Mouse (Mus musculus): ENCODE data around the gene Gm10320.

The Gm10320 gene

GRCm38 (mm10) chr13:98491909-98492308 is at the start of gene Gm10320:
Gm10320 (minus strand) TSS chr13:98492001.
- no peak for DNase-seq

DNA sequence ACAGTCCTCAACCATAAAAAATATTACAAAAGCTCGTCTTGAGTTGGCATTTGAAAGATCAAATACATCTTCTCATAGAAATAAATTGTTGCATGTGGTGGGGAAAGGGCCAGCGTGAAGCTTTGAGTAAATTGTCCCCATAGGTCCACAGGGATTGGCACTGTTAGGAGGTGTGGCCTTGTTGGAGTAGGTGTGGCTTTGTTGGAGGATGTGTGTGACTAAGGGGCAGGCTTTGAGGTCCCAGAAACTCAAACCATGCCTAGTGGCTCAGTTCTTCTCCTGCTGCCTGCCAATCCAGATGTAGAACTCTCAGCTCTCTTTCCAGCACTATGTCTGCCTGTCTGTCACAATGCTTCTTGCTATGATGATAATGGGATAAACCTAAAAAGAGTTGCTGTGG is 49.8 kb upstream of the Gm10320 start:
- DNase-seq = no peak

- DNase-seq = no peak
Measured at GRCm38 (mm10) chr13:98540206-98540605, 48.4 kb upstream of the Gm10320 start.

GRCm38 (mm10) chr13:98539311-98539710 is 47.5 kb upstream of the Gm10320 start:
- peak; percentile 26 for DNase-seq

DNA sequence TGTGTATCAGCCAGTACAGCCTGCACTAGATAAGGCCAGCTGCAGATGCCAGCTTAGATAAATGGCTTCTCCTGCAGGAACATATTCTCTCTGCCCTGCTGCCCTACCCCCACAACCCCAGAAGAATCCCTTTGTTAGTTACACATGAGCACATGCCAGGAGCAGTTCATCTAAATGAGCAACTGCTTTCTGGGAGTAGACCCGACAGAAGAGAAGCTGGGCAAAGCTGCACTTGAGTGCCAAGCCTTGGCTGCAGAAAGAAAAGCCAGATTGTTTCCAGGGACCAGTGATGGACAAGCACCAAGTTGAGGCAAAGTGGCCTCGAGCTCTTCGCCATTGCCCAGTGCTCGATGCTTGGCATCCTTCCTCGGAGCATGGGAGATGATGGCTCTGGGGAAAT is 46.8 kb upstream of the Gm10320 start:
- no peak for DNase-seq

DNA sequence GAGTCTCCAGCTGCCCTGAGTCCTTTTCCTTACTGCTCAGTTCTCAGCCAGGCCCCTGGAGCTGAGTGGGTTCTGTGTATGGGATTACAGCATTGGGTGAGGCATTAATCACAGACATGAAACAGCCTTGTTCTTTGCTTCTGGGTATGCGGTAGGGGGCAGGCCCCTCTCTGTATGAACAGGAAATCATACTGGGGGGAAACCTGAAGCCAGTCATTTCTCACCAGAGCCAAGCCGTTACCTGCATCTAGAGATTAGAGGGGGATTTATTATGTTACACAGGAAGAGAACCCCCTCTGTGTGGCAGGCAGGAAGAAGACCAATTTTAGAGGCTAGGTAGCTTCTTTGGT is 43.1 kb upstream of the Gm10320 start:
- no peak for DNase-seq

DNA sequence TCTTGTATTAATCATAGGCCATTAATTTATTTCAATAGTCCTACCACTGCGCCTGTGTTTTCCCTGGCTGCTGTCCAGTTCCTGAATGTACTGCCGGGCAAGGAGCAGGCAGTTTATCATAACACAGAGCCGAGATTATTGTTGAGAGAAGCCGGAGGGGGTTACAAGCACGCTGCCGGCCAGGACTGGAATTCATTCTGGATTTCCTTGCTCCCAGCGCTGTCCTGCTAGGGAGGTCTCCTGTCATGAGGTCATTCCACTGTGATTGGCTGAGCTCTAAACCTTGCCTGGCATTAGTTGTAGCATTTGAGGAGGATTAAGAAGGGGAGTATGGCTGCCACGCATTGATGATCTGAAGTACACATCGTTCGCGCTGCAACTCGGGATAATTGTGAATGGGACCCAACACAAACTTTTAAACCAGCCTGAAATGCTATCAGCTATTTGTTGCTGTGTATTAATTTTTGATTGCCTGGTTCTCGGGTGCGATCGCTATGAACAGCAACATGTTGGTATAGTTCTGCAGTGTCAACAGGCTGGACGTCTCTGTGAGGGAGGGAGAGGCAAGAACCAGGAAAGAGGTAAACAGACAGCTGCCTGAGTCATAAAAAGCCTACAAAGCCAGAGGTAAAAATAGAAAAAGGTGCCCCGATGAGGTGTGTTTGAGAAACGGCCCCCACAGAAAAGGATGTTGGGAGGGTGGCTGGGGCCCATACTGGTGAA is 42.5 kb upstream of the Gm10320 start:
- peak; percentile 71 for DNase-seq

- peak; percentile 66 for DNase-seq
Measured at GRCm38 (mm10) chr13:98533415-98533814, 41.6 kb upstream of the Gm10320 start.

DNA sequence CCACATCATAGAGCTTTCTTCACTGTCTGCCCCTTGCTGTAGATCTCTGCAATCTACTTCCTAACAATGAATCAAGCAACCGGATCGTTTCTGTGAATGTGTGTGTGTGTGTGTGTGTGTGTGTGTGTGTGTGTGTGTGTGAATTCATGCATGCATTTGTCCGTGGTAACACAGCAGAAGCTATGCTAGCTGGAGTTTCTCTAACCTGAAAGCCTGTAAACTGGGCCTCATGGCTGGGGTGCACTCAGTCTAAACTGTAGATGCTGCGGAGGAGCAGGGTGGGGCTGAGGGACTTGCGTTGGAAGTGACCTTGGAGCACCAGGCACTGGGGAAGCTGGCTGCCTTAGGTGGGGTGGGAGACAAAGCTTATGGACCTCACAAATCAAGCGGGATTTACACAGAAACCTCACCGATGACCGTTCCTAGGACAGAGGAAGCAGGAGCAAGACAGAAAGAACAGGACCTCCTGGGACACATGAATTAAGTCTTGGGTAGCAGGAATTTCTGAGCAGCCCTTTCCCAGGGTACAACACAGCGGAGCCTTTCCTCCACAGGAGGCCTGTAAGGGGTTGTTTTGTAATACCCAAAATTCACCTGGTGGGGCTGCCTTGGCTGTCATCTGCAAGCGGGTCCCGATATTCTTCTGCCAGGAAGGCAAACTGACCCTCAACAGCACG is 41.0 kb upstream of the Gm10320 start:
- DNase-seq = no peak

GRCm38 (mm10) chr13:98531976-98532375 is 40.2 kb upstream of the Gm10320 start:
- no peak for DNase-seq

DNA sequence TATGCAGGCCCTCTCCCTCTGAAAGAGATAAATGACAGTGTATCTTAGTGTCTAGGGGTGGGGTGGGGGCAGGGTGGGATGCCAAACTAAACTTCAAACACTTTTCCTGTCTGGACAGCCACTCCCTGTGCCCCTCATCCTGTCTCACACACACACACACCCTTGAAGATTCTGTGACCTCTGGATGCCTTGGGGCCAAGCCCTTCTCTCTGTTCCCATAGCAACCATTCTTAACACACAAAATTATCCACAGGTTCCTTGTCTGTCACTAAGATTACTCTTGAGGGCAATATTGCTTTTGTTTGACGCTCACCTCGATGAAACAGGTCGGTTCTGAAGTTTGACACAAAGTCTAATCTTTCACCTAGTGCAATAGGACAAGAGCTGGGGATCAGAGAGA is 39.5 kb upstream of the Gm10320 start:
- no peak for DNase-seq

- no peak for DNase-seq
Measured at GRCm38 (mm10) chr13:98523719-98524316, 32.0 kb upstream of the Gm10320 start.

DNA sequence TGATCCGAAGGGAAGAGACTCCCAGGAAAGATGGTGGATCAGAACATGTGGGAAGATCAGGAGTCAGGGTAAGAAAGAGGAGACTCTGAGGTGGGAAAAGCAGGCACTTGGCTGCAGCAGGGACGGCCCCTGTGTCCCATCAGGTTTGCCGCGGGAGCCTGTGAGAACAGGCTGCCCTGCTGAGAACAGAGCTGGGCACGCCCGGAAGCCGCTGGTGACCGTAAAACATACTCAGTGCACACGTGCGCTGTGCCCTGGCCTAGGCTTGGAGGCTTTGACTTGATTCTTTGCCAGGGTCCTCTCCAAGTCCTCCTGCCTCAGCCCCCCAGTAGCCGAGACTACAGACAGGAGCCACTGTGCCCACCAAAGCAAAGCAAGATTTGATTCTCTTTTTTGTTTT is 26.5 kb upstream of the Gm10320 start:
- no peak for DNase-seq

DNA sequence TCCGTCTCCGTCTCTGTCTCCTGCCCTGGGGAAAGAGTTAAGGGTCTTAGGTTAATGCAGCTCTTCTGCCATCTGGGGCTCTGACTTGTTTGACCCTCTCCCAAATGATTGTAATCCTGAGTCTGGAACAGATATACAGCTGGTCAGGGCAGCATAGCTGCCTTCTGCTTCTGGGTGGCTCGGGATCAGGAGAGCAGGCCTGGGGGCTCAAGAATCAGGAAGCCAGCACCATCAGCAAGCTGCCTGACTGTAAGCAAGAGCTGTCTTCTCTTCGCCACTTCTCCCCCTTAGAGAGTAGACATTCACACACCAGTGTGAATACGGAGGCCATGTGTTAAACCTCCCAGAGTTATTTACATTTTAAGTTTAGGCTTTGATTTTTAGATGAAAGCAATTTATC is 25.9 kb upstream of the Gm10320 start:
- no peak for DNase-seq

DNA sequence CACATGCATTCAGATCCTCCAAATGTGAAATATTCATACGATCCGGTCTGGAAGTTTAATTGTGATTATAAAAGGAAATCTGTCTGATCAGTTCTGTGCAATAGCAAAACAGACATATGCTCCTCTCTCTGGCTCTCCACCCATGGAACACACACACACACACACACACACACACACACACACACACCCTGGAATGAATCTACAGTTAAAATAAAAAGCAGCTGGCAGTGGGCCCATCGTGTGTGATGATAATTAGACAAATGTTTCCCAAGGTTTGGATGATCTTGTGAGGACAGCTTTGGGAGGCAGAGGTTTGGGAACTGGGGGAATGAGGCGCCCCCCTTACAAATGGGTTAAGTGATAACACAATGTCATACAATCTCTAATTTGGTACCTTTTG is 25.2 kb upstream of the Gm10320 start:
- no peak for DNase-seq

GRCm38 (mm10) chr13:98512066-98512465 is 20.3 kb upstream of the Gm10320 start:
- DNase-seq = no peak

DNA sequence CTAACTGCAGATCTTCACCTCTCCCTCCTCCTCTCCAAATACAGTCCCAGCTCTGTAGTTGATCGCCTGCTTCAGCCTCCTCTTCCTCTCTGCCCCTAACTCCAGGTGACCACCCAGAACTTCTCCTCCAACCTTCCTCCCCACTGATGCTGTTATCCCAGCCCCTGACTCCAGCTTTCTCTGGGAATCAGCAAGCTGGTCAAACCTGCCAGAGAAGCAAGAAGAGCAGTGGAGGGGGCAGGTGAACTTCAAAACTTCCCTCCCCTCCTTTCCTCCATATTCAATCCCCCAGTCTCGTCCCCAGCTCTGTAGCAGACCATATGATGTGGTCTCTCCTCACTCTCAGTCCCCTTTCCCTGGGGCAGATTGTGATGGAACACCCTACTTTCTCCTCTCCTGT is 15.9 kb upstream of the Gm10320 start:
- no peak for DNase-seq

GRCm38 (mm10) chr13:98506496-98506895 is 14.7 kb upstream of the Gm10320 start:
- DNase-seq = no peak

GRCm38 (mm10) chr13:98505989-98506388 is 14.2 kb upstream of the Gm10320 start:
- DNase-seq = no peak

DNA sequence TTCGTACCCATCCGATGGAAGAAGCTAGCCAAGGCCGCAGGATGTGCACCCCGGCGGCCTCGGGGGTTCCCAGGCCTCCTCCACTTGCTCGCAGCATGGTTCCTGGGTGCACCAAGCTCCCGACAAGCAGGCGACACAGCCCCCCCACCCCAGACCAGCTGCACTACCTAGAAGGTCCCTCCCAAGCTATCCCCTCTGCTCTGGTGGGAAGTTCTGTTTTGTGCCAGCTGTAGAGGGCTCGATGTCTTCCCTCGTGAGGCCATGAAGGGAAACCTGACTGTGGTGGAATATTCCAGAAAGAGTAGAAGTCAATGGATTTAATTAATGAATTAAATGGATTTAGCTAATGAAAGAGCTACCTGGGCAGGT is 13.7 kb upstream of the Gm10320 start:
- DNase-seq = no peak

GRCm38 (mm10) chr13:98504661-98505488 is 13.1 kb upstream of the Gm10320 start:
- peak; percentile 21 for DNase-seq

DNA sequence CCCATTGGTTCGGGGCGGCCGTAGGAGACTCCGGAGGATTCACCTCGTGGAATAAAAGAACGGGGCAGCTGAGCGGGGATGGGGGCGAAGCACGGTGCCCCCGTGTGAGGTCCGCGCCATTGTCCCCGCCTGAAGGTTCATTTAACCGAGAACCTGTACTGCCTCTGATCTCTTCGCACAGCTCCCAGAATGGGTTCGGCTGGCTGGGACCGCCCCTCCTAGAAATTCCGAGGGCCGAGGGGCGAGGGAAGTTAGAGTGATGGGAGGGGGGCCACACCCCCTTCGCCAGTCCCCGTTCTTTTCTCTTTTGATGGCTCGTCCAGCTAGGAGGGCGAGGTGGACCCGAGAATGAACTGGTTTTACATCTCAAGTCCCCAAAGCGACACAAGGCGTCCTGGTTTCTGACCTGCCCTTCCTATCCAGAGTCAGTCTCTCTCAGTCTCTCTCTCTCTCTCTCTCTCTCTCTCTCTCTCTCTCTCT is 12.4 kb upstream of the Gm10320 start:
- DNase-seq = no peak

DNA sequence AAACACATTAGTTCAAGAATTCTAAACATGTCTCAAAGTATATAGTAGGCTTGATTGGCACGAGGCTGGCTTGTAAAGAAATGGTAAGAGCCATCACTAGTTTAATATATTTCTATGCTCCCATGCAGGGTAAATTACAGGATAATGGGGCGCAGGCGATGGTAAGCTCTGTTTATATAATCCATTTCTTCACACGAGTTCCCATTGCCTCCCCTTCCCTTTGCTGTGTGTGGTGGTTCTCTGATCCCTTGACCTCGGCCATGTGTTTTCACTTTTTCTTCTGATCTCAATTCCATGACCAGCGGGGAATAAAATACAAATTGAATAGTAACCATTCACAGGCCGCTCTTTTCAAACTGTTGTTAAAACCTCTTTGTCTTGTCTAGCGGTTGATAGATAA is 11.8 kb upstream of the Gm10320 start:
- DNase-seq = no peak

Data from kidney, adult 18-20 months (tissue).